Mouse (Mus musculus): ENCODE measurements around the gene Trim7. TPM values are rescaled to one million over a fixed set of nuclear protein-coding genes. Genes with fewer than 3 reads are reported as not detected.

Gene Trim7
- total and polyA plus RNA-seq, 3 experiments = 0.67 to 4.0 (median 3.0) TPM

- no peak for ATAC-seq (ENCODE audit: extremely low read depth, insufficient number of reproducible peaks, low FRiP score, poor library complexity, severe bottlenecking)
- DNase-seq (ENCODE audit: low spot score) = no peak
- Histone ChIP-seq H3K4me3 (ENCODE audit: low read depth, low read length) (peak overlapping the region; percentile 87), H3K4me1 (ENCODE audit: insufficient read depth, low read depth, low read length) (peaks cover 57% of the 10 kb centered on the region), H3K9me3 (replicated peaks) (no peaks in the 10 kb centered on the region), H3K27me3 (ENCODE audit: insufficient read depth, low read length) (no peaks in the 10 kb centered on the region), H3K36me3 (replicated peaks) (peaks cover 67% of the 10 kb centered on the region)
- TF ChIP-seq GATA2 (IDR thresholded peaks at IDR 0.05; ENCODE audit: borderline replicate concordance, low read depth, low read length) (no peak), POLR2AphosphoS5 (IDR thresholded peaks at IDR 0.05; ENCODE audit: insufficient replicate concordance, low read depth, low read length) (no peak), GATA1 (IDR thresholded peaks at IDR 0.05; ENCODE audit: borderline replicate concordance, low read length) (no peak), CTCF (IDR thresholded peaks at IDR 0.05; ENCODE audit: low read depth, low read length) (no peak), TAL1 (conservative IDR thresholded peaks at IDR 0.05; ENCODE audit: low read depth, low read length) (no peak)
Observed at GRCm38 (mm10) chr11:48801831-48802772, 23.8 kb upstream of the Trim7 start.

DNA sequence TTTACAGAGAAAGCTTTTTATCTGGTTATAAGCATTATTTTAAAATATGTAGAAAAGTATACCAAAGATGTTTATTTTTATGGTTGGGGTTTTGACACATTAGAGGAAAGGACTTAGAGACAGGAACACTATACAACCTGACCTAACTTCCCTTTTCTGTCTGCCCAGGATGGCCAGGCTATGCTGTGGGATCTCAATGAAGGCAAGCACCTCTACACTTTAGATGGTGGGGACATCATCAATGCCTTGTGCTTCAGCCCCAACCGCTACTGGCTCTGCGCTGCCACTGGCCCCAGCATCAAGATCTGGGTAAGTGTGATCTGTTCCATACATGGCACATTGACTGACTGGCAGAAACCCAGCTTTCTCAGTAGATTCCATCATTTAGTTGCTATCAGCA is 22.0 kb upstream of the Trim7 start:
- Histone ChIP-seq H3K36me3 (replicated peaks) (peaks cover 86% of the 10 kb centered on the region), H3K4me3 (ENCODE audit: low read depth, low read length) (peak overlapping the region; percentile 58; the same call in 1 of the 2 replicates), H3K9me3 (replicated peaks) (no peaks in the 10 kb centered on the region), H3K4me1 (ENCODE audit: insufficient read depth, low read depth, low read length) (peaks cover 55% of the 10 kb centered on the region), H3K27me3 (ENCODE audit: insufficient read depth, low read length) (no peaks in the 10 kb centered on the region)
- TF ChIP-seq POLR2AphosphoS5 (IDR thresholded peaks at IDR 0.05; ENCODE audit: insufficient replicate concordance, low read depth, low read length) (no peak), GATA2 (IDR thresholded peaks at IDR 0.05; ENCODE audit: borderline replicate concordance, low read depth, low read length) (no peak), CTCF (IDR thresholded peaks at IDR 0.05; ENCODE audit: low read depth, low read length) (no peak; the same call in 1 of the 2 replicates), GATA1 (IDR thresholded peaks at IDR 0.05; ENCODE audit: borderline replicate concordance, low read length) (no peak), TAL1 (conservative IDR thresholded peaks at IDR 0.05; ENCODE audit: low read depth, low read length) (no peak)
- ATAC-seq (ENCODE audit: extremely low read depth, insufficient number of reproducible peaks, low FRiP score, poor library complexity, severe bottlenecking) (no peak), DNase-seq (ENCODE audit: low spot score) (no peak)

DNA sequence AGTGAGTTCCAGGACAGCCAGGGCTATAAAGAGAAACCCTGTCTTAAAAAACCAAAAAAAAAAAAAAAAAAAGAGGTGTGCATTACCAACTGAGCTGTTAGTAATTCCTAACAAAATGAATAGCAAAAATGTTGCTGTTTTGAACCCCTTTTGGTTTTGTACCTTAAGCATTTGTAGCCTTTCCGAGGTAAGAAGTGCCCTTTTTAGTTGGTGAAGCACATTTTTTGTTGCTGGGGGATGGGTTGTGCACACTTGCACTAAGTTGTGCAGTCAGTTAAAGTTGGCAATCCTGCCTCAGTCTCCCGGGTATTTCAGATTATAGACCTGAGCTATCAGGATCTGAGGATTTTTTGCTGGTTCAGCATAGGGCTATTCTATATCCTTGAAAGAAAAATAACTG is 21.0 kb upstream of the Trim7 start:
- Histone ChIP-seq H3K4me3 (ENCODE audit: low read depth, low read length) (no peak overlapping the region; the same call in 1 of the 2 replicates), H3K9me3 (replicated peaks) (no peaks in the 10 kb centered on the region), H3K4me1 (ENCODE audit: insufficient read depth, low read depth, low read length) (peaks cover 63% of the 10 kb centered on the region), H3K36me3 (replicated peaks) (peaks cover 95% of the 10 kb centered on the region), H3K27me3 (ENCODE audit: insufficient read depth, low read length) (no peaks in the 10 kb centered on the region)
- ATAC-seq (ENCODE audit: extremely low read depth, insufficient number of reproducible peaks, low FRiP score, poor library complexity, severe bottlenecking) = no peak
- TF ChIP-seq TAL1 (conservative IDR thresholded peaks at IDR 0.05; ENCODE audit: low read depth, low read length) (no peak), CTCF (IDR thresholded peaks at IDR 0.05; ENCODE audit: low read depth, low read length) (no peak), GATA1 (IDR thresholded peaks at IDR 0.05; ENCODE audit: borderline replicate concordance, low read length) (no peak), POLR2AphosphoS5 (IDR thresholded peaks at IDR 0.05; ENCODE audit: insufficient replicate concordance, low read depth, low read length) (no peak)
- no peak for DNase-seq (ENCODE audit: low spot score)

- peaks cover 76% of the 10 kb centered on the region for H3K4me1 ChIP-seq (ENCODE audit: insufficient read depth, low read depth, low read length)
- ATAC-seq (ENCODE audit: extremely low read depth, insufficient number of reproducible peaks, low FRiP score, poor library complexity, severe bottlenecking) = no peak
- H3K27me3 ChIP-seq (ENCODE audit: insufficient read depth, low read length) = no peaks in the 10 kb centered on the region
- peaks cover 100% of the 10 kb centered on the region for H3K36me3 ChIP-seq (replicated peaks)
- H3K9me3 ChIP-seq (replicated peaks) = no peaks in the 10 kb centered on the region
- TF ChIP-seq GATA1 (IDR thresholded peaks at IDR 0.05; ENCODE audit: borderline replicate concordance, low read length) (no peak), POLR2AphosphoS5 (IDR thresholded peaks at IDR 0.05; ENCODE audit: insufficient replicate concordance, low read depth, low read length) (peak; percentile 90), TAL1 (conservative IDR thresholded peaks at IDR 0.05; ENCODE audit: low read depth, low read length) (no peak)
- H3K4me3 ChIP-seq (ENCODE audit: low read depth, low read length) = peak overlapping the region; percentile 36; the same call in 1 of the 2 replicates
- no peak for DNase-seq (ENCODE audit: low spot score)
Observed at GRCm38 (mm10) chr11:48806856-48807562, 18.9 kb upstream of the Trim7 start.

- ATAC-seq (ENCODE audit: extremely low read depth, insufficient number of reproducible peaks, low FRiP score, poor library complexity, severe bottlenecking) = 0 out of 2 replicates have a peak, but pooled peaks have one; percentile 10
- DNase-seq (ENCODE audit: low spot score) = no peak
- Histone ChIP-seq H3K27me3 (ENCODE audit: insufficient read depth, low read length) (no peaks in the 10 kb centered on the region), H3K4me1 (ENCODE audit: insufficient read depth, low read depth, low read length) (peaks cover 74% of the 10 kb centered on the region), H3K36me3 (replicated peaks) (peaks cover 100% of the 10 kb centered on the region), H3K4me3 (ENCODE audit: low read depth, low read length) (peak overlapping the region; percentile 36; the same call in 1 of the 2 replicates), H3K9me3 (replicated peaks) (no peaks in the 10 kb centered on the region)
- TF ChIP-seq CTCF (IDR thresholded peaks at IDR 0.05; ENCODE audit: low read depth, low read length) (no peak), GATA2 (IDR thresholded peaks at IDR 0.05; ENCODE audit: borderline replicate concordance, low read depth, low read length) (no peak), POLR2AphosphoS5 (IDR thresholded peaks at IDR 0.05; ENCODE audit: insufficient replicate concordance, low read depth, low read length) (no peak; the same call in 1 of the 2 replicates), GATA1 (IDR thresholded peaks at IDR 0.05; ENCODE audit: borderline replicate concordance, low read length) (no peak), TAL1 (conservative IDR thresholded peaks at IDR 0.05; ENCODE audit: low read depth, low read length) (no peak)
Observed at GRCm38 (mm10) chr11:48807563-48808303, 18.2 kb upstream of the Trim7 start.

Data from G1E (cell line).